Mouse (Mus musculus): ENCODE measurements around the gene Rgl1. TPM values are rescaled to one million over a fixed set of nuclear protein-coding genes. Genes with fewer than 3 reads are reported as not detected.

Rgl1 gene
- polyA plus RNA-seq, 2 experiments: 5.4 to 8.6 TPM

DNA sequence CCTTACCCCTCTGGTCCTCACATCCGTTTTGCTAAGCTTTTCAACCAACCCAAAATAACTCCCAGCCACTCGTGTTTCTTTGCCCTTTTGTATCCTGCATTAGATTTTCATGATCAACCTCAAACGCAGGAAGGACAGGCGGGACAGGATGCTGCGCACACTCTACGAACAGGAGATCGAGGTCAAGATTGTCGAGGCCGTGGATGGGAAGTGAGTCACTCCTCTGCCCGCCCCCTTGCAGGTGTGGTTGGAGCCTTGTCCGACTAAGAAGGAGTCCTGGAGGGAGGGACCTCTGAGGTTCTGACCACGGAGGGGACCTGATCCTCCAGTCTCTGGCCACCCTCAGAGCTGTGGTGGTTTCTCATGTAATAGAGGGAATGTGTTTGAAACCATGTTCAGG, 266.3 kb downstream of the Rgl1 start:
- H3K9ac ChIP-seq (replicated peaks): no peak overlapping the region
- H3K9me3 ChIP-seq (ENCODE audit: control insufficient read depth, low read length): no peaks in the 10 kb centered on the region
- TF ChIP-seq CTCF (IDR thresholded peaks at IDR 0.05; ENCODE audit: low read depth): no peak
- no peak for TF ChIP-seq EP300 (IDR thresholded peaks at IDR 0.05; ENCODE audit: low read depth)
- H3K4me3 ChIP-seq (ENCODE audit: insufficient read depth in 1 of 2, low read depth in 2 of 2, low read length in 2 of 2): no peak overlapping the region
- DNase-seq (ENCODE audit: low read depth in 3 of 3, low spot score in 3 of 3) (no peak), ATAC-seq (ENCODE audit: insufficient read depth) (no peak)
- no peak overlapping the region for H3K4me2 ChIP-seq (ENCODE audit: low read depth)
- no peaks in the 10 kb centered on the region for H3K36me3 ChIP-seq (replicated peaks; ENCODE audit: control insufficient read depth, insufficient read depth, low read depth)
- no peak overlapping the region for H3K27ac ChIP-seq
- 24% methylated on average over 12 of the region's 12 CpGs for WGBS (ENCODE audit: insufficient replicate concordance)
- no peaks in the 10 kb centered on the region for H3K4me1 ChIP-seq (replicated peaks; ENCODE audit: control insufficient read depth in 2 of 2, insufficient read depth in 2 of 2, low read length in 1 of 2)
- H3K27me3 ChIP-seq (ENCODE audit: control insufficient read depth, insufficient read depth, low read length): no peaks in the 10 kb centered on the region

- no peak for DNase-seq (ENCODE audit: low read depth in 3 of 3, low spot score in 3 of 3)
- no peak overlapping the region for H3K4me2 ChIP-seq (ENCODE audit: low read depth)
- H3K27ac ChIP-seq: no peak overlapping the region
- no peak for ATAC-seq (ENCODE audit: insufficient read depth)
- no peak overlapping the region for H3K9ac ChIP-seq (replicated peaks)
- no peak for TF ChIP-seq CTCF (IDR thresholded peaks at IDR 0.05; ENCODE audit: low read depth)
- TF ChIP-seq EP300 (IDR thresholded peaks at IDR 0.05; ENCODE audit: low read depth): no peak
- no peaks in the 10 kb centered on the region for H3K9me3 ChIP-seq (ENCODE audit: control insufficient read depth, low read length)
- no peaks in the 10 kb centered on the region for H3K4me1 ChIP-seq (replicated peaks; ENCODE audit: control insufficient read depth in 2 of 2, insufficient read depth in 2 of 2, low read length in 1 of 2)
- H3K27me3 ChIP-seq (ENCODE audit: control insufficient read depth, insufficient read depth, low read length): no peaks in the 10 kb centered on the region
- no peak overlapping the region for H3K4me3 ChIP-seq (ENCODE audit: insufficient read depth in 1 of 2, low read depth in 2 of 2, low read length in 2 of 2)
- H3K36me3 ChIP-seq (replicated peaks; ENCODE audit: control insufficient read depth, insufficient read depth, low read depth): no peaks in the 10 kb centered on the region
- WGBS (ENCODE audit: insufficient replicate concordance): 34% methylated on average over 11 of the region's 11 CpGs
These were observed 268.6 kb downstream of the Rgl1 start for GRCm38 (mm10) chr1:152497581-152497980.

DNA sequence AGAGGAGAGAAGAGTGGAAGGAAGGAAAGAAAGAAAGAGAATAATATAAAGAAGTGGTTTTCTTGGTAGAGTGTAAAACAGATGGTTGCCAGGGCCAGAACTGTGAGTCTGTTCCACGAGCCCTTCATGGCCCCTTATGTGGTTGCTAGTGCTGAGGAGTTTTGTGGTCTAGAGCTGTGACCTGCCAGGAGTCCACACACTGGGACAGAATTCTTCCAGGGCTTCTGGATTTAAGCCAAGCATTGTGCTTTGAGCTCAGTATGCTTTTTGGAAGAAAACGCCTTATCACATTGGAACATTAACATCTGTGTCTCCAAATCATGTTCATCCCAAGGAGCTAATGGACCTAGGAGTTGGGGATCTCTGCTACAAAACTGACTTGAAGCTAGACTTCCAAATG, 269.3 kb downstream of the Rgl1 start:
- Histone ChIP-seq H3K36me3 (replicated peaks; ENCODE audit: control insufficient read depth, insufficient read depth, low read depth) (no peaks in the 10 kb centered on the region), H3K9ac (replicated peaks) (no peak overlapping the region), H3K4me3 (ENCODE audit: insufficient read depth in 1 of 2, low read depth in 2 of 2, low read length in 2 of 2) (no peak overlapping the region), H3K4me1 (replicated peaks; ENCODE audit: control insufficient read depth in 2 of 2, insufficient read depth in 2 of 2, low read length in 1 of 2) (no peaks in the 10 kb centered on the region), H3K27me3 (ENCODE audit: control insufficient read depth, insufficient read depth, low read length) (no peaks in the 10 kb centered on the region), H3K9me3 (ENCODE audit: control insufficient read depth, low read length) (no peaks in the 10 kb centered on the region), H3K27ac (no peak overlapping the region), H3K4me2 (ENCODE audit: low read depth) (no peak overlapping the region)
- ATAC-seq (ENCODE audit: insufficient read depth) (no peak), DNase-seq (ENCODE audit: low read depth in 3 of 3, low spot score in 3 of 3) (no peak)
- WGBS (ENCODE audit: insufficient replicate concordance): 30% methylated on average over 2 of the region's 2 CpGs
- TF ChIP-seq CTCF (IDR thresholded peaks at IDR 0.05; ENCODE audit: low read depth) (no peak), EP300 (IDR thresholded peaks at IDR 0.05; ENCODE audit: low read depth) (no peak)

GRCm38 (mm10) chr1:152492258-152492657, 273.9 kb downstream of the Rgl1 start:
- ATAC-seq (ENCODE audit: insufficient read depth) (no peak), DNase-seq (ENCODE audit: low read depth in 3 of 3, low spot score in 3 of 3) (no peak)
- no peak overlapping the region for H3K4me3 ChIP-seq (ENCODE audit: insufficient read depth in 1 of 2, low read depth in 2 of 2, low read length in 2 of 2)
- H3K4me2 ChIP-seq (ENCODE audit: low read depth): no peak overlapping the region
- H3K27ac ChIP-seq: no peak overlapping the region
- TF ChIP-seq CTCF (IDR thresholded peaks at IDR 0.05; ENCODE audit: low read depth): no peak
- TF ChIP-seq EP300 (IDR thresholded peaks at IDR 0.05; ENCODE audit: low read depth): no peak
- no peaks in the 10 kb centered on the region for H3K4me1 ChIP-seq (replicated peaks; ENCODE audit: control insufficient read depth in 2 of 2, insufficient read depth in 2 of 2, low read length in 1 of 2)
- H3K9ac ChIP-seq (replicated peaks): no peak overlapping the region
- no peaks in the 10 kb centered on the region for H3K9me3 ChIP-seq (ENCODE audit: control insufficient read depth, low read length)
- no peaks in the 10 kb centered on the region for H3K27me3 ChIP-seq (ENCODE audit: control insufficient read depth, insufficient read depth, low read length)
- no peaks in the 10 kb centered on the region for H3K36me3 ChIP-seq (replicated peaks; ENCODE audit: control insufficient read depth, insufficient read depth, low read depth)
- 63% methylated on average over 1 of the region's 1 CpGs for WGBS (ENCODE audit: insufficient replicate concordance)

GRCm38 (mm10) chr1:152490842-152491241, 275.3 kb downstream of the Rgl1 start:
- ATAC-seq (ENCODE audit: insufficient read depth) (no peak), DNase-seq (ENCODE audit: low read depth in 3 of 3, low spot score in 3 of 3) (no peak)
- 53% methylated on average over 1 of the region's 1 CpGs for WGBS (ENCODE audit: insufficient replicate concordance)
- Histone ChIP-seq H3K4me1 (replicated peaks; ENCODE audit: control insufficient read depth in 2 of 2, insufficient read depth in 2 of 2, low read length in 1 of 2) (no peaks in the 10 kb centered on the region), H3K9ac (replicated peaks) (no peak overlapping the region), H3K27me3 (ENCODE audit: control insufficient read depth, insufficient read depth, low read length) (no peaks in the 10 kb centered on the region), H3K4me3 (ENCODE audit: insufficient read depth in 1 of 2, low read depth in 2 of 2, low read length in 2 of 2) (no peak overlapping the region), H3K4me2 (ENCODE audit: low read depth) (no peak overlapping the region), H3K27ac (no peak overlapping the region), H3K36me3 (replicated peaks; ENCODE audit: control insufficient read depth, insufficient read depth, low read depth) (no peaks in the 10 kb centered on the region), H3K9me3 (ENCODE audit: control insufficient read depth, low read length) (no peaks in the 10 kb centered on the region)
- no peak for TF ChIP-seq CTCF (IDR thresholded peaks at IDR 0.05; ENCODE audit: low read depth)
- TF ChIP-seq EP300 (IDR thresholded peaks at IDR 0.05; ENCODE audit: low read depth): no peak
